Mouse (Mus musculus): Measurements from ENCODE around the gene Rragd. TPM values are rescaled to one million over a fixed set of nuclear protein-coding genes. Genes with fewer than 3 reads are reported as not detected.
"Not testable (repeated sequence)": the region's sequence is repeated elsewhere in the genome, so short reads cannot be mapped to it uniquely, and the experiment has no call there.

Rragd gene
- 5.7 and 8.7 TPM in 2 replicates for total RNA-seq (2021)
- long read RNA-seq, experiment 1, full-length matches to known transcripts: 5 of 5 reads
- long read RNA-seq, experiment 1, partial matches to known transcripts: 0 of 5 reads
- long read RNA-seq, experiment 1, other reads (novel, unspliced or antisense): 0 of 5 reads
- long read RNA-seq, experiment 2, full-length matches to known transcripts: 2 of 3 reads
- long read RNA-seq, experiment 2, partial matches to known transcripts: 1 of 3 reads
- long read RNA-seq, experiment 2, other reads (novel, unspliced or antisense): 0 of 3 reads

DNA sequence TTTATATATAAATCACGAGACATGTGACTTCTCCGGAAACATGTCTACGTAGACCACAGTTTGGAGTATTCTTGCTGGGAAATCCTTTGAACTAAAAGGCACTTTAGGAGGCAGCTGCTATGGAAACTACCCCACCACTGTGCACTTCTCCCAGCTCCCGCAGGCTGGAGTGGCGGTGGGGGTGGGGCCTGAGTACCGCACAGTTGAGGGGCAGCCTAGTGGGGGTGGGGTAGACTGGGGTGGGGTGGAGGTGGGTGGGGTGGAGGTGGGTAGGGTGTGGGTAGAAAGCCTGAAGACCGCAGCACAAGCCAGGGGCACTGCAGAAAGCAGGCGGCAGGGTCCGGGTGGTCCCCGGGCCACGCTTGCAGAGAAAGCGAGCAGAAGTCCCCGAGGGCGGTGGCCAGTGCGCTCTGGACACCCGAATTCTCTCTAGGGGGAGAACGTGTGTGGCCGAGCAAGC is at the start of gene Rragd:
Gene Rragd, plus strand, starts transcription at position 322 of the 460 bp plus-strand sequence.
- peak; percentile 52 for DNase-seq

- no peak for DNase-seq
Observed at GRCm38 (mm10) chr4:32936762-32937341, 46.0 kb upstream of the Rragd start.

- no peak for DNase-seq
Observed at GRCm38 (mm10) chr4:32939521-32939920, 43.3 kb upstream of the Rragd start.

- no peak for DNase-seq
Observed at GRCm38 (mm10) chr4:32939964-32940363, 42.9 kb upstream of the Rragd start.

GRCm38 (mm10) chr4:32940984-32941383 is 41.9 kb upstream of the Rragd start:
- no peak for DNase-seq

- DNase-seq: no peak
Observed at GRCm38 (mm10) chr4:32947631-32948030, 35.2 kb upstream of the Rragd start.

GRCm38 (mm10) chr4:32948696-32949095 is 34.1 kb upstream of the Rragd start:
- no peak for DNase-seq

DNA sequence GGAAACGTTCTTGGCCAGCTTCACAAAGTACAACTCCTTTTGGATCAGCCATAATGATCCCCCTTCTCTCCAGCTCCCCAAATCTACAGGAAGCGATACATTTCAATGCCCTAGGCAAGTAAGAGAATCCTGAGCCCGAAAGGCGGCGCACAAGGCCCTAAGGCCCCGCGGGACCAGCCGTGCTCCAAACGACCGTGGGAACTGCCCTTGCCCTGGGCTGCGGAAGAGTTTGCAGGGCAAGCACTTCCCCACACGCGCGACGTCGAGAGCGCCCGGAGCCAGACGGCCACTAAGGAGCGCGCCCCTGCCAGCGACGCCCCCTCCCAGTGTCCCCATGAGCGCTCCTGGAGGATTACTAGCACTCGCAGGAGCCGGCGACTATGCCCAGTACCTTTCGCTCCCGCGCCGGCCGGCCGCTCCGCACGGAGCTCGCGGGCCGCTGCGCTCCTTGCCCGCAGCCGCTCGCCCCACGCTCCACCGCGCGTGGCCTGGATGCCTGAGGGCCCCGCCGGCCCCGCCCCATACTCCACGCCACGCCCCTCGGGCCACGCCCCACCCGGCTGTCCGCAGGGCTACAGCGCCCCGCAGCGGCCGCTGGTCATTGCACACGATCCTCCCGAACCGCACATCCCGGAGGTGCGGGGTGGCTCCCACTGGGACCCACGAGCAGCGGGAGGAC is 32.3 kb upstream of the Rragd start, which contains the start of gene Ankrd6:
Gene Ankrd6, minus strand, starts transcription at position 486 of the 679 bp plus-strand sequence.
- DNase-seq: peak; percentile 90

DNA sequence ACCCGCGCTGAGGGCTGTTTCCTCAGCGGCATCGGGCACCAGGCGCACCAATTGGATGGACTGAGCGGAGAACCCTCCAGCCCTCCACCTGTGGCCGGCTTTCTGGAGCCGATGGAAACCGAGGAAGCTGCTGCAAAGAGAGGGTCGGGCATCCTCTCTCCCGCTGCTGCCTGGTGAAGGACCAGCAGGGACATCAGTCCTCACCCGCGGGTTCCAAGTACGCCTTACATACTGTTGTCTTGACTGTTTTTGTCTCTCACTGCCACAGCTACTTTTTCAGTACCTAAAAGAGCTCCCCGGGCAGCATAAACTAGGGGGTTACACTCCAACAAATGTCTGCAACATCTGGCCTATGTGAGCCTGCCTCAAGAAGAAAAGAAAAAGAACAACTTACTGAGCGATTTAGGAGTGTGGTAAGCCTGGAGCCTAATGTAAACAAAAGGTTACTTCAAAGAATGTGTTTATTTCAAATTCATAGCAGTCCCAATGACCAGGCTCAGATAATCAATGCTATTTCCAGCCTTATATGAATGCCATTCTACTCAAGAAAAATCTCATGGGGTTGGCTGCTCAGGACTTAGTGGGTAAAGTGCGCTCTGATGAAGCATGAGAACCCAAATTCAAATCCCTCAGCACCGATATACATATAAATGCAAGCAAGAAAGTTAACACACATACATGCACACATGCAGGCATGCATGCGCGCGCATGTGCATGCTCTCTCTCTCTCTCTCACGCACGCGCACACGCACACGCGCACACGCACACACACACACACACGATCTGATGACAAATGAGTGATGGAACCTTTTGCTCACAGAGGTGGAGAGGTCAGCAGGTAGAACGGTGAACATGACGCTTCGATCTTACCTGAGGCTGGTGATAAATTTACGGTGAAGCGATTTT is 31.5 kb upstream of the Rragd start:
- DNase-seq: no peak

DNA sequence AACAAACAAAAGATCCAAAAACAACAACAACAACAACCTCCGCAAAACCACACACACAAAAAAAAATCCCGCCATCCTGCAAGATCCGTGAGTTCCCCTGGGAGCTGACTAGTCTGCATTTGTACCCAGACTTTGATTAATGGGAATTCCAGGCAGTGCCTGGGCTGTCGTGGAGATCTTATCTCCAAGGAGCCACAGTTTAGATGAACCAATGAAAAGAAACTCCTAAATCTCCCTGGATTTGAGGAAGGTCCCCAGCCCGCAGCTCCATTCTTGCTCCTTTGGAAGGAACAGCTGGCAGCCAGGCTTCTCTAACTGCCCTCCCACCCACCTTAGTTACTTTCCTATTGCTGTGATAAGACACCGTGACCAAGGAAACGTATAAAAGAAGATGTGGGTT is 30.2 kb upstream of the Rragd start:
- no peak for DNase-seq

- no peak for DNase-seq
Observed at GRCm38 (mm10) chr4:32956423-32956822, 26.4 kb upstream of the Rragd start.

- DNase-seq: no peak
Observed at GRCm38 (mm10) chr4:32961394-32961793, 21.4 kb upstream of the Rragd start.

DNA sequence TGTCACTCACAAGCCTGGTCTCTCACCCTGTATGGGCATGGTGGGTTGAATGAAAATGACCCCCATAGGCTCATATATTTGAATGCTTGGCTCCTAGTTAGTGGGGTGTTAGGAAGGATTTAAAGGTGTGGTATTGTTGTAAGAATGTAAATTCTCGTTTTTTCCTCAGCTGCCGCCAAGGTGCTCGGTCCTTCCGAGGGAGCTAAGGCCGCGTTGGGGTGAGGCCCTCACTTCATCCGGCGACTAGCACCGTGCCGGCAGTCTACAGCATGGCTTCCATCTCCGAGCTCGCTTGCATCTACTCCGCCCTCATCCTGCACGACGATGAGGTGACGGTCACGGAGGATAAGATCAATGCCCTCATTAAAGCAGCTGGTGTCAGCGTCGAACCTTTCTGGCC is 18.2 kb upstream of the Rragd start:
- DNase-seq: not testable (repeated sequence)

DNA sequence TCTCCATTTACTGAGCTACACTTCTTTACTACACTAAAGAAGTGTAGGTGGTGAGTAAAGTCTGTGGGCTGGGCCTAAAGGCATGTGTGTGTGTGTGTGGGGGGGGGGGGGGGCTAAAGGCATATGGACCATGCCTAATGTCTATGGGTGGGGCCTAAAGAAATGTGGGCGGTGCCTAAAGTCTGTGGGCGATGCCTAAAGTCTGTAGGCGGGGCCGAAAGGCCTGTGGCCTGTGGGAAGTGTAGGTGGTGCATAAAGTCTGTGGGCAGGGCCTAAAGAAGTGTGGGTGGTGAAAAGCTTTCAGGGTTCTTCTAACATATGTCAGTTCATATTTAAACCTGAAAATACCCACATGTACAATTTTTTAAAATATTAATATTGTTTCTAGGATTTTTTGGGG is 5.5 kb upstream of the Rragd start:
- no peak for DNase-seq

- no peak for DNase-seq
Observed at GRCm38 (mm10) chr4:32980061-32980460, 2.8 kb upstream of the Rragd start.

GRCm38 (mm10) chr4:32981617-32982016 is 1.2 kb upstream of the Rragd start:
- no peak for DNase-seq

DNA sequence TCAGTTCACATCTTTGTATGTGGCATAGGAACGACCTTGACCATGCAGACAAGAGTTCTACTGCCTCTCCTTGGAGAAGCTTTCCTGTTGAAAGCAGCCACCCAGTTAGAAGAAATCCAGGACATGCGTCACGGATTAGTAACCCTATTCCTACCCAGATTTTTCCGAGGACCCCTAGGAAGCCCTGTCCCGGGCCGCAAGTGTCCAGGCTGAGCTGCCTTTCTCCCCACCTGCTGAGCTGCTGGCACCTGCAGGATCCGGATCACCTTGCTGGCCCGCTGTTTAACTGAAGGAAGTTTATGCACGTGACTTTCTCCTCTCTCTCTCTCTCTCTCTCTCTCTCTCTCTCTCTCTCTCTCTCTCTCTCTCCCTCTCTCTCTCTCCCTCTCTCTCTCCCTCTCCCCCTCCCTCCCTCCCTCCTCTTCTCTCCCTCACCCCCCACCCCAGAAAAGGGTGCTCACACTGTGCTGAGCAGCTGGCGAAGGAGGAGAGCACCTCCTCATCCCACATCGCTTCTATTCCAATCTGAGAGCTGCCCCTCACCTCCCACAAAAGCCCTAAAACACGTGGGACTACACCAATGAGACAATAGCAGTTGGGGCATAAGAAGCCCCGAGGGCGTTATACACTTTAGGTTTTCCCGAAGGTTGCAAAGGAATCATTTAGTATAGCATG is 659 bp upstream of the Rragd start:
- no peak for DNase-seq

- peak; percentile 82 for DNase-seq
Observed at GRCm38 (mm10) chr4:32983176-32984155, 629 bp downstream of the Rragd start.

- no peak for DNase-seq
Observed at GRCm38 (mm10) chr4:32984242-32984641, 1.4 kb downstream of the Rragd start.
